Mouse (Mus musculus): Measurements from ENCODE around the gene Acap2.

DNA sequence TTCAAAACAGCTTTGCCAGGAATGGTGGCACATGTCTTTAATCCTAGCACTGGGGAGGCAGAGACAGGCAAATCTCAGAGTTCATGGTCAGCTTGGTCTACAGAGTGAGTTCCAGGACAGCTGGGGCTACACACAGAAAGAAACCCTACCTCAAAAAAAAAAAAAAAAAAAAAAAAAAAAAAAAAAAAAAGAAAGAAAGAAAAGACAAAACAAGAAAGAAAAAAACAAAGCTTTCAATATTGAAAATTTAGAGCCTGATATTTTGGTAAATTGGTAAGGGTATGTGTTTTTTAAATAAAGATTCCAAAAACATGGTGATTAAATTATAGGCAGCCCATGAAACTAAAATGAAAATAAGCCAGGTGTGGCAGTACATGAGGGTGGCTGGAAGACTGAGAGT lies 29.6 kb downstream of the Acap2 start:
- no peak for TF ChIP-seq GATA1 (IDR thresholded peaks at IDR 0.05; ENCODE audit: borderline replicate concordance, low read length)
- TF ChIP-seq FLI1 (IDR thresholded peaks at IDR 0.05; ENCODE audit: low read length) = no peak

Measured in megakaryocyte, embryonic 14.5 days (primary cell).